Mouse (Mus musculus) MEL (cell line): ENCODE measurements around the gene Mast3.

Experiments
- CHD2 ChIP-seq: IDR thresholded peaks from 2 replicates; pipeline ENCODE4 v1.6.1; 2011; ENCODE audit warnings: low read length, improper control_type of control experiment
- CTCF ChIP-seq, 3 experiments: IDR thresholded peaks in 2 of 3; conservative IDR thresholded peaks in 1 of 3; 2 replicates each; pipeline ENCODE4 v1.5.1; 2011 to 2012; ENCODE audit warnings: low read length in 3 of 3, low read depth in 2 of 3, mild to moderate bottlenecking in 2 of 3, improper control_type of control experiment in 1 of 3, inconsistent platforms in 1 of 3, mixed read lengths in 1 of 3, moderate library complexity in 1 of 3; ENCODE audit not compliant: control insufficient read depth in 1 of 3, insufficient read depth in 1 of 3, poor library complexity in 1 of 3, severe bottlenecking in 1 of 3
- KAT2A ChIP-seq: conservative IDR thresholded peaks from 2 replicates; pipeline ENCODE4 v1.6.1; 2012; ENCODE audit warnings: low read depth, low read length, improper control_type of control experiment, inconsistent platforms
- MAFK ChIP-seq: IDR thresholded peaks from 2 replicates; pipeline ENCODE4 v1.6.1; 2011; ENCODE audit warnings: low read depth, mild to moderate bottlenecking, low read length, improper control_type of control experiment, borderline replicate concordance
- MEF2A ChIP-seq: IDR thresholded peaks from 2 replicates; pipeline ENCODE4 v1.6.1; 2014; ENCODE audit warnings: low read depth, mild to moderate bottlenecking, inconsistent platforms, low read length, improper control_type of control experiment; ENCODE audit not compliant: poor library complexity, insufficient replicate concordance, severe bottlenecking; ENCODE audit errors: extremely low read depth
- POLR2A ChIP-seq, 2 experiments: IDR thresholded peaks; 2 replicates each; pipeline ENCODE4 v1.6.1; 2011 to 2012; ENCODE audit warnings: low read length in 2 of 2, mild to moderate bottlenecking in 2 of 2, control low read depth in 1 of 2, improper control_type of control experiment in 1 of 2, low read depth in 1 of 2, moderate library complexity in 1 of 2; ENCODE audit not compliant: control insufficient read depth in 1 of 2, insufficient read depth in 1 of 2, poor library complexity in 1 of 2
- RAD21 ChIP-seq: IDR thresholded peaks from 2 replicates; pipeline ENCODE4 v1.6.1; 2011; ENCODE audit warnings: mild to moderate bottlenecking, low read depth, low read length, improper control_type of control experiment

DNA sequence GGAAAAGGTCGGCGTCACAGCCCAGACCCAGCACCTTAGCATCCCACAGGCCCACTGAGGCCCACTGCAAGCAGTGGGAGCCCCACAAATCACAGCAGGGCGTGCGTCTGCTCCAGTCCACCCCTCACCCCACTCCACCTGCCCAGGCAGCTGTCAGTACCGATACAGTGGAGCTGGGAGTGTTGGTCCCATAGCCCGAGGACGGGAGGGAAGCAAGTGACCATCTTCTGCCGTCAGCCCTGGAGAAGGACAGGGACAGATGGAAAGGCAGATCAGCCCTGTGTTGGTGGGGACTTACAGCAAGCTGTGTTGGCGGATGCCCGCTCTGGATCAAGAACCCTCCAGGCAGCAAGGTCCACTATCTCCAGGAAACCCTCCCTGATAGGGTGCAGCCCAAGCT lies 15.8 kb downstream of the Mast3 start:
- TF ChIP-seq KAT2A (no peak), POLR2A (IDR thresholded peaks at IDR 0.05; ENCODE audit: control insufficient read depth in 1 of 2, insufficient read depth in 1 of 2, low read depth in 1 of 2, low read length in 2 of 2, poor library complexity in 1 of 2) (no peak), CTCF (IDR thresholded peaks at IDR 0.05 in 2 of 3, conservative IDR thresholded peaks at IDR 0.05 in 1 of 3; ENCODE audit: control insufficient read depth in 1 of 3, insufficient read depth in 1 of 3, low read depth in 2 of 3, low read length in 3 of 3, poor library complexity in 1 of 3, severe bottlenecking in 1 of 3) (no peak), CHD2 (no peak), MAFK (no peak), RAD21 (no peak), MEF2A (no peak)
